Mouse (Mus musculus): ENCODE data around the gene Ccin.

- no peak for TF ChIP-seq EP300 (IDR thresholded peaks at IDR 0.05)
- no peak for TF ChIP-seq CTCF (IDR thresholded peaks at IDR 0.05)
These were observed 27.6 kb downstream of the Ccin start for GRCm38 (mm10) chr4:44010893-44011292.
